Mouse (Mus musculus): ENCODE data around the gene Rufy1.

GRCm38 (mm10) chr11:50387167-50387679 lies 43.7 kb downstream of the Rufy1 start:
- TF ChIP-seq MAX (IDR thresholded peaks at IDR 0.05; ENCODE audit: low read depth): no peak
- no peak for TF ChIP-seq POLR2A (IDR thresholded peaks at IDR 0.05; ENCODE audit: insufficient read length, low read depth)
- no peak for TF ChIP-seq MYOG (IDR thresholded peaks at IDR 0.05; ENCODE audit: control insufficient read depth in 1 of 3, insufficient read depth in 1 of 3, insufficient read length in 2 of 3, low read depth in 2 of 3)
- TF ChIP-seq TCF3 (IDR thresholded peaks at IDR 0.05; ENCODE audit: insufficient read length, low read depth): no peak
- no peak for TF ChIP-seq E2F4 (IDR thresholded peaks at IDR 0.05; ENCODE audit: insufficient read depth)
- no peak for TF ChIP-seq TCF12 (IDR thresholded peaks at IDR 0.05; ENCODE audit: insufficient read depth, poor library complexity, severe bottlenecking)
- TF ChIP-seq MYOD1 (IDR thresholded peaks at IDR 0.05; ENCODE audit: control insufficient read depth in 1 of 3, insufficient read length in 2 of 3, low read depth in 2 of 3): no peak
- peak; percentile 45 for TF ChIP-seq POLR2AphosphoS2 (IDR thresholded peaks at IDR 0.05; ENCODE audit: insufficient read length, low read depth)
- TF ChIP-seq REST (IDR thresholded peaks at IDR 0.05; ENCODE audit: insufficient read depth, insufficient read length): no peak
- TF ChIP-seq CEBPB (IDR thresholded peaks at IDR 0.05; ENCODE audit: insufficient read depth, poor library complexity, severe bottlenecking): no peak
- TF ChIP-seq USF1 (IDR thresholded peaks at IDR 0.05; ENCODE audit: low read depth): no peak

Measured in myocyte (in vitro differentiated cells).